ENCODE assay signal across 27 mouse cellular contexts in the genomic region with DNA sequence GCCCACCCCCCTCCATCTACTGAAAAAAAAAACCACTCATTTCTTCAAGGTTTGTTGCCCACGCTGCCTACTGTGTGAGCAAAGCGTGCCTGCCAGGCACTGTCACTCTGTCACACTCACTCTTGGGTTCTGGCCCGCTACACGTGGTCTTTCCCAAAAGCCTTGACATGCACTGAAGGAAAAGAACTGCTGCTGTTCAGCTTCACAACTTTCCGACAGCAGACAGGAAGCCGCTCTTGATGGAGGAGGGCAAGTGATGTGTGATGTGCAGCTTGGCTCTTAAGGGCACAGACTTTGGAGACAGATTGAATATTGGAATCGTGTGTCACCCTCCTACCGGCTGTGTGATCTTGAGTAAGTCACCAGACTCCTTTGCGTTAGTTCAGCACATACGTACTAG.
A peak's percentile ranks its signal among the peaks of the same experiment; 100 is the strongest.
DNase-seq lines count a peak whose midpoint lies in the region; ATAC-seq and TF ChIP-seq lines count a peak whose summit lies in the region.
"Had no signal": no experiment of that assay in that cellular context is flagged by ENCODE, and none has a peak within 500 bp of the region (broad histone marks: within the 10 kb centered on the region; RNA-seq: fewer than 3 reads in every experiment).

No protein-coding gene starts in this region.

- no peak for DNase-seq in forebrain, postnatal 0 days
- peak; percentile 52 for DNase-seq in layer of hippocampus, adult 9-11 months
- no peak for DNase-seq in layer of hippocampus, postnatal 25 days (ENCODE audit: extremely low spot score in 1 of 2, low spot score in 1 of 2)
- peak; percentile 33 to 41 for DNase-seq in right cerebral cortex, postnatal 36 days (ENCODE audit: low spot score in 2 of 2)
- no peak for DNase-seq in right cerebral cortex, postnatal 25 days
- DNase-seq in lung, postnatal 25 days (ENCODE audit: low spot score), result no peak
- DNase-seq: adrenal gland, adult 8-10 months; cerebellum, adult 9-10 months; embryo, embryonic 11 days; heart, adult 11 months; heart, postnatal 4 days; kidney, adult 8-10 months; liver, postnatal 0 days; lung, postnatal 4 days; thymus, postnatal 25 days had no signal

- H3K36me3 ChIP-seq in forebrain, postnatal 0 days (ENCODE audit: insufficient read depth), result no peaks in the 10 kb centered on the region
- no peaks in the 10 kb centered on the region for H3K36me3 ChIP-seq in forebrain, embryonic 16.5 days (ENCODE audit: control insufficient read depth, insufficient read depth)
- H3K36me3 ChIP-seq: embryonic facial prominence, embryonic 12.5 days; G1E; hindbrain, embryonic 13.5 days; liver, embryonic 12.5 days; midbrain, embryonic 12.5 days; neural tube, embryonic 13.5 days had no signal

- no peak overlapping the region for H3K4me2 ChIP-seq in forebrain, postnatal 0 days (ENCODE audit: low read depth)
- no peak overlapping the region for H3K4me2 ChIP-seq in forebrain, embryonic 16.5 days (ENCODE audit: low read length)
- H3K4me2 ChIP-seq: embryonic facial prominence, embryonic 12.5 days; heart, embryonic 11.5 days; hindbrain, embryonic 13.5 days; liver, embryonic 12.5 days; midbrain, embryonic 12.5 days; neural tube, embryonic 13.5 days had no signal

- peak; percentile 48 for ATAC-seq in forebrain, postnatal 0 days
- no peak for ATAC-seq in forebrain, embryonic 16.5 days
- ATAC-seq: forebrain, embryonic 14.5 days; intestine, embryonic 16.5 days; liver, embryonic 12.5 days; liver, postnatal 0 days had no signal

- no peak overlapping the region for H3K4me3 ChIP-seq in forebrain, postnatal 0 days (ENCODE audit: low read depth, low read length)
- H3K4me3 ChIP-seq in forebrain, embryonic 16.5 days (replicated peaks; ENCODE audit: low read length), result no peak overlapping the region
- H3K4me3 ChIP-seq: embryonic facial prominence, embryonic 12.5 days; hindbrain, embryonic 13.5 days; liver, embryonic 12.5 days; megakaryocyte, embryonic 14.5 days; midbrain, embryonic 12.5 days; neural tube, embryonic 13.5 days had no signal

- H3K4me1 ChIP-seq in forebrain, postnatal 0 days (ENCODE audit: insufficient read depth), result no peaks in the 10 kb centered on the region
- H3K4me1 ChIP-seq in forebrain, embryonic 16.5 days (replicated peaks; ENCODE audit: control insufficient read depth, insufficient read depth, low read length), result peaks cover 7% of the 10 kb centered on the region
- H3K4me1 ChIP-seq: liver, embryonic 12.5 days had no signal

- no peak overlapping the region for H3K9ac ChIP-seq in forebrain, postnatal 0 days
- H3K9ac ChIP-seq in forebrain, embryonic 16.5 days (replicated peaks; ENCODE audit: low read depth, low read length), result no peak overlapping the region
- H3K9ac ChIP-seq: embryonic facial prominence, embryonic 12.5 days; hindbrain, embryonic 13.5 days; liver, embryonic 12.5 days; liver, postnatal 0 days; midbrain, embryonic 12.5 days; neural tube, embryonic 13.5 days had no signal

- no peaks in the 10 kb centered on the region for H3K9me3 ChIP-seq in forebrain, postnatal 0 days (ENCODE audit: low read length)
- H3K9me3 ChIP-seq in forebrain, embryonic 16.5 days (ENCODE audit: control insufficient read depth, low read length), result no peaks in the 10 kb centered on the region
- H3K9me3 ChIP-seq: embryonic facial prominence, embryonic 12.5 days; G1E; hindbrain, embryonic 13.5 days; liver, embryonic 12.5 days; midbrain, embryonic 12.5 days; neural tube, embryonic 13.5 days had no signal

- no peaks in the 10 kb centered on the region for H3K27me3 ChIP-seq in forebrain, postnatal 0 days (ENCODE audit: insufficient read depth, low read length)
- no peaks in the 10 kb centered on the region for H3K27me3 ChIP-seq in forebrain, embryonic 16.5 days (replicated peaks; ENCODE audit: control insufficient read depth, insufficient read depth, low read length)
- H3K27me3 ChIP-seq: embryonic facial prominence, embryonic 12.5 days; hindbrain, embryonic 13.5 days; liver, embryonic 12.5 days; megakaryocyte, embryonic 14.5 days; midbrain, embryonic 12.5 days had no signal

- no peak for TF ChIP-seq CTCF in forebrain, postnatal 0 days (IDR thresholded peaks at IDR 0.05; ENCODE audit: low read depth)

- H3K27ac ChIP-seq in forebrain, postnatal 0 days (ENCODE audit: low read depth, low read length), result no peak overlapping the region
- no peak overlapping the region for H3K27ac ChIP-seq in forebrain, embryonic 16.5 days (ENCODE audit: low read length)
- H3K27ac ChIP-seq: embryonic facial prominence, embryonic 12.5 days; hindbrain, embryonic 13.5 days; kidney, postnatal 0 days; liver, embryonic 12.5 days; midbrain, embryonic 12.5 days; neural tube, embryonic 13.5 days had no signal

- WGBS in forebrain, postnatal 0 days, result 77% methylated on average over 10 of the region's 10 CpGs
- WGBS in forebrain, embryonic 16.5 days, result 79% methylated on average over 10 of the region's 10 CpGs

Comparison
In these comparisons a context has a peak if more than half of its experiments do, and no peak if none do; other contexts are left out.
1. DNase-seq: peak in layer of hippocampus, adult 9-11 months (single experiment) and right cerebral cortex, postnatal 36 days (2 of 2); none in forebrain, postnatal 0 days (single experiment), layer of hippocampus, postnatal 25 days (0 of 2), right cerebral cortex, postnatal 25 days (single experiment) and lung, postnatal 25 days (single experiment).